Mouse (Mus musculus) urinary bladder, adult 18-20 months (tissue): Measurements from ENCODE around the gene Plppr4.

Experiments used
- DNase-seq, 2 experiments: peaks; one replicate each; pipeline ENCODE4 v3.0.0; 2022; ENCODE audit warnings: low spot score in 2 of 2, mixed read lengths in 2 of 2

Plppr4 gene

GRCm38 (mm10) chr3:117294308-117294925 is 66.3 kb downstream of the Plppr4 start:
- no peak for DNase-seq
